Mouse (Mus musculus): Measurements from ENCODE around the gene Ctnnbip1. TPM values are rescaled to one million over a fixed set of nuclear protein-coding genes. Genes with fewer than 3 reads are reported as not detected.

Ctnnbip1 gene
- total RNA-seq, 1 experiment = 18.3 TPM

- Histone ChIP-seq H3K9ac (ENCODE audit: insufficient read depth, low read depth, low read length, poor library complexity, severe bottlenecking) (no peak overlapping the region), H3K4me1 (ENCODE audit: control insufficient read depth in 2 of 2, insufficient read depth in 2 of 2, low read length in 2 of 2, poor library complexity in 1 of 2) (0 out of 4 replicates have a peak, but pooled peaks cover 0 to 2% of the 10 kb centered on the region in 2 experiments), H3K27ac (ENCODE audit: insufficient read depth, low read depth, low read length, poor library complexity, severe bottlenecking) (no peak overlapping the region), H3K4me3 (ENCODE audit: insufficient read depth in 1 of 2, low read depth in 1 of 2, low read length in 2 of 2, poor library complexity in 1 of 2, severe bottlenecking in 1 of 2) (no peak overlapping the region), H3K36me3 (ENCODE audit: control insufficient read depth, insufficient read depth, low read length, poor library complexity, severe bottlenecking) (no peaks in the 10 kb centered on the region; the same call in 1 of the 2 replicates), H3K9me3 (ENCODE audit: control insufficient read depth, insufficient read depth, low read depth, low read length) (no peaks in the 10 kb centered on the region)
- in situ Hi-C loops (cut with MboI; ENCODE audit: low sequenced_read_pairs in 2 of 2, unreplicated experiment in 2 of 2) = no loop called here
- no peak for DNase-seq (ENCODE audit: low read depth, low spot score)
- no peak for TF ChIP-seq ZC3H11A (IDR thresholded peaks at IDR 0.05; ENCODE audit: borderline replicate concordance, low read depth, low read length)
- no peak for TF ChIP-seq HCFC1 (IDR thresholded peaks at IDR 0.05; ENCODE audit: borderline replicate concordance, insufficient read depth, low read length)
- TF ChIP-seq ZNF384 (IDR thresholded peaks at IDR 0.05; ENCODE audit: low read depth, low read length) = no peak
- TF ChIP-seq CHD2 (IDR thresholded peaks at IDR 0.05; ENCODE audit: low read depth, low read length) = no peak
- TF ChIP-seq MAFK (IDR thresholded peaks at IDR 0.05; ENCODE audit: insufficient read depth, low read depth, low read length) = no peak
These were observed 33.7 kb downstream of the Ctnnbip1 start for GRCm38 (mm10) chr4:149551696-149552095.

GRCm38 (mm10) chr4:149553834-149554233 lies 35.8 kb downstream of the Ctnnbip1 start:
- no peaks in the 10 kb centered on the region; the same call in 1 of the 2 replicates for H3K36me3 ChIP-seq (ENCODE audit: control insufficient read depth, insufficient read depth, low read length, poor library complexity, severe bottlenecking)
- no peaks in the 10 kb centered on the region for H3K9me3 ChIP-seq (ENCODE audit: control insufficient read depth, insufficient read depth, low read depth, low read length)
- no peak for DNase-seq (ENCODE audit: low read depth, low spot score)
- no peaks in the 10 kb centered on the region for H3K4me1 ChIP-seq (ENCODE audit: control insufficient read depth in 2 of 2, insufficient read depth in 2 of 2, low read length in 2 of 2, poor library complexity in 1 of 2)
- no peak overlapping the region for H3K4me3 ChIP-seq (ENCODE audit: insufficient read depth in 1 of 2, low read depth in 1 of 2, low read length in 2 of 2, poor library complexity in 1 of 2, severe bottlenecking in 1 of 2)
- no peak overlapping the region for H3K9ac ChIP-seq (ENCODE audit: insufficient read depth, low read depth, low read length, poor library complexity, severe bottlenecking)
- TF ChIP-seq CHD2 (IDR thresholded peaks at IDR 0.05; ENCODE audit: low read depth, low read length) (no peak), ZNF384 (IDR thresholded peaks at IDR 0.05; ENCODE audit: low read depth, low read length) (no peak), HCFC1 (IDR thresholded peaks at IDR 0.05; ENCODE audit: borderline replicate concordance, insufficient read depth, low read length) (no peak), ZC3H11A (IDR thresholded peaks at IDR 0.05; ENCODE audit: borderline replicate concordance, low read depth, low read length) (no peak)
- in situ Hi-C loops (cut with MboI; ENCODE audit: low sequenced_read_pairs in 2 of 2, unreplicated experiment in 2 of 2) = no loop called here
- no peak overlapping the region for H3K27ac ChIP-seq (ENCODE audit: insufficient read depth, low read depth, low read length, poor library complexity, severe bottlenecking)

GRCm38 (mm10) chr4:149556111-149556510 lies 38.1 kb downstream of the Ctnnbip1 start:
- in situ Hi-C loops (cut with MboI; ENCODE audit: low sequenced_read_pairs in 2 of 2, unreplicated experiment in 2 of 2) = no loop called here
- Histone ChIP-seq H3K4me3 (ENCODE audit: insufficient read depth in 1 of 2, low read depth in 1 of 2, low read length in 2 of 2, poor library complexity in 1 of 2, severe bottlenecking in 1 of 2) (no peak overlapping the region), H3K36me3 (ENCODE audit: control insufficient read depth, insufficient read depth, low read length, poor library complexity, severe bottlenecking) (no peaks in the 10 kb centered on the region; the same call in 1 of the 2 replicates), H3K27ac (ENCODE audit: insufficient read depth, low read depth, low read length, poor library complexity, severe bottlenecking) (no peak overlapping the region), H3K9me3 (ENCODE audit: control insufficient read depth, insufficient read depth, low read depth, low read length) (no peaks in the 10 kb centered on the region), H3K4me1 (ENCODE audit: control insufficient read depth in 2 of 2, insufficient read depth in 2 of 2, low read length in 2 of 2, poor library complexity in 1 of 2) (no peaks in the 10 kb centered on the region), H3K9ac (ENCODE audit: insufficient read depth, low read depth, low read length, poor library complexity, severe bottlenecking) (no peak overlapping the region)
- DNase-seq (ENCODE audit: low read depth, low spot score) = no peak
- TF ChIP-seq ZC3H11A (IDR thresholded peaks at IDR 0.05; ENCODE audit: borderline replicate concordance, low read depth, low read length) = no peak
- no peak for TF ChIP-seq HCFC1 (IDR thresholded peaks at IDR 0.05; ENCODE audit: borderline replicate concordance, insufficient read depth, low read length)
- no peak for TF ChIP-seq ZNF384 (IDR thresholded peaks at IDR 0.05; ENCODE audit: low read depth, low read length)
- no peak for TF ChIP-seq MAFK (IDR thresholded peaks at IDR 0.05; ENCODE audit: insufficient read depth, low read depth, low read length)
- no peak for TF ChIP-seq CHD2 (IDR thresholded peaks at IDR 0.05; ENCODE audit: low read depth, low read length)

GRCm38 (mm10) chr4:149557905-149558304 lies 39.9 kb downstream of the Ctnnbip1 start:
- Histone ChIP-seq H3K36me3 (ENCODE audit: control insufficient read depth, insufficient read depth, low read length, poor library complexity, severe bottlenecking) (no peaks in the 10 kb centered on the region; the same call in 1 of the 2 replicates), H3K9ac (ENCODE audit: insufficient read depth, low read depth, low read length, poor library complexity, severe bottlenecking) (no peak overlapping the region), H3K4me3 (ENCODE audit: insufficient read depth in 1 of 2, low read depth in 1 of 2, low read length in 2 of 2, poor library complexity in 1 of 2, severe bottlenecking in 1 of 2) (no peak overlapping the region), H3K27ac (ENCODE audit: insufficient read depth, low read depth, low read length, poor library complexity, severe bottlenecking) (no peak overlapping the region), H3K9me3 (ENCODE audit: control insufficient read depth, insufficient read depth, low read depth, low read length) (no peaks in the 10 kb centered on the region), H3K4me1 (ENCODE audit: control insufficient read depth in 2 of 2, insufficient read depth in 2 of 2, low read length in 2 of 2, poor library complexity in 1 of 2) (peaks cover under 1 to 2% of the 10 kb centered on the region in 2 experiments; a peak in 1 of 4 replicates)
- DNase-seq (ENCODE audit: low read depth, low spot score) = no peak
- TF ChIP-seq CHD2 (IDR thresholded peaks at IDR 0.05; ENCODE audit: low read depth, low read length) = no peak
- TF ChIP-seq ZNF384 (IDR thresholded peaks at IDR 0.05; ENCODE audit: low read depth, low read length) = no peak
- no peak for TF ChIP-seq HCFC1 (IDR thresholded peaks at IDR 0.05; ENCODE audit: borderline replicate concordance, insufficient read depth, low read length)
- no peak for TF ChIP-seq ZC3H11A (IDR thresholded peaks at IDR 0.05; ENCODE audit: borderline replicate concordance, low read depth, low read length)
- TF ChIP-seq MAFK (IDR thresholded peaks at IDR 0.05; ENCODE audit: insufficient read depth, low read depth, low read length) = no peak
- in situ Hi-C loops (cut with MboI; ENCODE audit: low sequenced_read_pairs in 2 of 2, unreplicated experiment in 2 of 2) = no loop called here

GRCm38 (mm10) chr4:149558389-149558788 lies 40.4 kb downstream of the Ctnnbip1 start:
- H3K4me3 ChIP-seq (ENCODE audit: insufficient read depth in 1 of 2, low read depth in 1 of 2, low read length in 2 of 2, poor library complexity in 1 of 2, severe bottlenecking in 1 of 2) = no peak overlapping the region
- no peak for DNase-seq (ENCODE audit: low read depth, low spot score)
- H3K36me3 ChIP-seq (ENCODE audit: control insufficient read depth, insufficient read depth, low read length, poor library complexity, severe bottlenecking) = no peaks in the 10 kb centered on the region; the same call in 1 of the 2 replicates
- no peak overlapping the region for H3K27ac ChIP-seq (ENCODE audit: insufficient read depth, low read depth, low read length, poor library complexity, severe bottlenecking)
- peaks cover 2% of the 10 kb centered on the region in 2 experiments; a peak in 3 of 4 replicates for H3K4me1 ChIP-seq (ENCODE audit: control insufficient read depth in 2 of 2, insufficient read depth in 2 of 2, low read length in 2 of 2, poor library complexity in 1 of 2)
- H3K9me3 ChIP-seq (ENCODE audit: control insufficient read depth, insufficient read depth, low read depth, low read length) = no peaks in the 10 kb centered on the region
- in situ Hi-C loops (cut with MboI; ENCODE audit: low sequenced_read_pairs in 2 of 2, unreplicated experiment in 2 of 2) = no loop called here
- H3K9ac ChIP-seq (ENCODE audit: insufficient read depth, low read depth, low read length, poor library complexity, severe bottlenecking) = no peak overlapping the region
- TF ChIP-seq HCFC1 (IDR thresholded peaks at IDR 0.05; ENCODE audit: borderline replicate concordance, insufficient read depth, low read length) (no peak), ZNF384 (IDR thresholded peaks at IDR 0.05; ENCODE audit: low read depth, low read length) (no peak), CHD2 (IDR thresholded peaks at IDR 0.05; ENCODE audit: low read depth, low read length) (no peak), ZC3H11A (IDR thresholded peaks at IDR 0.05; ENCODE audit: borderline replicate concordance, low read depth, low read length) (no peak), MAFK (IDR thresholded peaks at IDR 0.05; ENCODE audit: insufficient read depth, low read depth, low read length) (no peak)
